Mouse (Mus musculus) CH12.LX (cell line): ENCODE results near the gene Cdc37. TPM values are rescaled to one million over a fixed set of nuclear protein-coding genes. Genes with fewer than 3 reads are reported as not detected.
A peak's percentile ranks its signal among the peaks of the same experiment; 100 is the strongest.

Experiments used
- DNase-seq: peaks from one replicate; pipeline ENCODE4 v3.0.0-alpha.2; 2013; ENCODE audit errors: extremely low read depth
- H3K27ac ChIP-seq: 2 replicates; pipeline ENCODE4 v1.5.1; 2012; ENCODE audit warnings: low read depth, mild to moderate bottlenecking, control low read depth, moderate library complexity; ENCODE audit not compliant: insufficient read depth
- H3K27me3 ChIP-seq: replicated peaks from 2 replicates; pipeline ENCODE3; 2012; ENCODE audit warnings: inconsistent platforms
- H3K36me3 ChIP-seq, 2 experiments: replicated peaks in 1 of 2; 2 replicates each; pipeline versions ENCODE3 to v1.6.1; 2012; ENCODE audit warnings: inconsistent platforms in 1 of 2, low read length in 1 of 2, mild to moderate bottlenecking in 1 of 2, mixed read lengths in 1 of 2, moderate library complexity in 1 of 2; ENCODE audit not compliant: control insufficient read depth in 1 of 2, insufficient read depth in 1 of 2
- H3K4me1 ChIP-seq, 2 experiments: 2 replicates each; pipeline ENCODE4 v1.6.1; 2012; ENCODE audit warnings: inconsistent platforms in 1 of 2, moderate library complexity in 1 of 2; ENCODE audit not compliant: insufficient read depth in 2 of 2, control insufficient read depth in 1 of 2
- H3K4me2 ChIP-seq: 2 replicates; pipeline ENCODE4 v1.6.1; 2012; ENCODE audit warnings: low read depth, mild to moderate bottlenecking, control low read depth; ENCODE audit not compliant: poor library complexity, insufficient read depth, severe bottlenecking
- H3K4me3 ChIP-seq, 3 experiments: fragments of 150-350 bp in 1 of 3; sonication (generic) in 1 of 3; replicated peaks in 1 of 3; 2 replicates each; pipeline versions ENCODE3 to v1.5.1; 2011 to 2012; ENCODE audit warnings: low read depth in 2 of 3, low read length in 2 of 3, mild to moderate bottlenecking in 2 of 3, moderate library complexity in 2 of 3, control low read depth in 1 of 3, improper control_type of control experiment in 1 of 3, inconsistent platforms in 1 of 3, mixed read lengths in 1 of 3; ENCODE audit not compliant: poor library complexity in 1 of 3
- H3K79me2 ChIP-seq: replicated peaks from 2 replicates; pipeline ENCODE4 v1.6.1; 2012; ENCODE audit warnings: mild to moderate bottlenecking, moderate library complexity; ENCODE audit not compliant: control insufficient read depth, poor library complexity, insufficient read depth, severe bottlenecking; ENCODE audit errors: extremely low read depth
- H3K9ac ChIP-seq: 2 replicates; pipeline ENCODE4 v1.6.1; 2012; ENCODE audit warnings: low read depth, mild to moderate bottlenecking, control low read depth, moderate library complexity; ENCODE audit not compliant: insufficient read depth
- H3K9me3 ChIP-seq: replicated peaks from 2 replicates; pipeline ENCODE3; 2012; ENCODE audit warnings: low read length, inconsistent platforms, mixed read lengths
- BHLHE40 ChIP-seq: IDR thresholded peaks from 2 replicates; pipeline ENCODE4 v1.6.1; 2011; ENCODE audit warnings: mild to moderate bottlenecking, low read depth, low read length, improper control_type of control experiment
- CHD1 ChIP-seq: IDR thresholded peaks from 2 replicates; pipeline ENCODE4 v1.6.1; 2012; ENCODE audit warnings: low read depth, low read length, improper control_type of control experiment, inconsistent platforms
- CHD2 ChIP-seq: IDR thresholded peaks from 2 replicates; pipeline ENCODE4 v1.6.1; 2011; ENCODE audit warnings: low read length, improper control_type of control experiment
- CTCF ChIP-seq, 2 experiments: IDR thresholded peaks in 1 of 2; conservative IDR thresholded peaks in 1 of 2; 2 replicates each; pipeline ENCODE4 v1.5.1; 2011 to 2012; ENCODE audit warnings: low read depth in 2 of 2, low read length in 2 of 2, improper control_type of control experiment in 1 of 2, inconsistent platforms in 1 of 2, mild to moderate bottlenecking in 1 of 2, moderate library complexity in 1 of 2
- E2F4 ChIP-seq: IDR thresholded peaks from 2 replicates; pipeline ENCODE4 v1.6.1; 2011; ENCODE audit warnings: low read depth, low read length, improper control_type of control experiment; ENCODE audit not compliant: insufficient replicate concordance
- ELF1 ChIP-seq: IDR thresholded peaks from 2 replicates; pipeline ENCODE4 v1.6.1; 2014; ENCODE audit warnings: low read depth, mild to moderate bottlenecking, inconsistent platforms, low read length, improper control_type of control experiment
- EP300 ChIP-seq: IDR thresholded peaks from 2 replicates; pipeline ENCODE4 v1.6.1; 2011; ENCODE audit warnings: low read length, improper control_type of control experiment
- ETS1 ChIP-seq: conservative IDR thresholded peaks from 2 replicates; pipeline ENCODE4 v1.6.1; 2012; ENCODE audit warnings: low read depth, mild to moderate bottlenecking, inconsistent platforms, low read length, improper control_type of control experiment, moderate library complexity
- GABPA ChIP-seq: IDR thresholded peaks from 2 replicates; pipeline ENCODE4 v1.6.1; 2012; ENCODE audit warnings: low read depth, low read length, improper control_type of control experiment, inconsistent platforms; ENCODE audit not compliant: insufficient replicate concordance
- HCFC1 ChIP-seq: IDR thresholded peaks from 2 replicates; pipeline ENCODE4 v1.6.1; 2012; ENCODE audit warnings: low read depth, mild to moderate bottlenecking, inconsistent platforms, low read length, improper control_type of control experiment
- IRF4 ChIP-seq: IDR thresholded peaks from 2 replicates; pipeline ENCODE4 v1.6.1; 2014; ENCODE audit warnings: low read depth, mild to moderate bottlenecking, inconsistent platforms, low read length, improper control_type of control experiment
- JUN ChIP-seq: IDR thresholded peaks from 2 replicates; pipeline ENCODE4 v1.6.1; 2011; ENCODE audit warnings: low read depth, mild to moderate bottlenecking, low read length, improper control_type of control experiment, moderate library complexity; ENCODE audit not compliant: insufficient read depth
- JUND ChIP-seq: conservative IDR thresholded peaks from 2 replicates; pipeline ENCODE4 v1.6.1; 2011; ENCODE audit warnings: low read depth, low read length, improper control_type of control experiment
- KAT2A ChIP-seq: IDR thresholded peaks from 2 replicates; pipeline ENCODE4 v1.6.1; 2012; ENCODE audit warnings: low read length, improper control_type of control experiment, inconsistent platforms; ENCODE audit not compliant: insufficient replicate concordance
- MAFK ChIP-seq: IDR thresholded peaks from 2 replicates; pipeline ENCODE4 v1.6.1; 2011; ENCODE audit warnings: low read length, improper control_type of control experiment; ENCODE audit not compliant: insufficient replicate concordance
- MAX ChIP-seq: IDR thresholded peaks from 2 replicates; pipeline ENCODE4 v1.6.1; 2011; ENCODE audit warnings: low read length, improper control_type of control experiment
- MAZ ChIP-seq: IDR thresholded peaks from 2 replicates; pipeline ENCODE4 v1.6.1; 2012; ENCODE audit warnings: low read depth, mild to moderate bottlenecking, inconsistent platforms, low read length, improper control_type of control experiment, moderate library complexity
- MEF2A ChIP-seq: IDR thresholded peaks from 2 replicates; pipeline ENCODE4 v1.6.1; 2014; ENCODE audit warnings: low read depth, mild to moderate bottlenecking, inconsistent platforms, low read length, improper control_type of control experiment, borderline replicate concordance
- MXI1 ChIP-seq: IDR thresholded peaks from 2 replicates; pipeline ENCODE4 v1.6.1; 2011; ENCODE audit warnings: mild to moderate bottlenecking, low read depth, low read length, improper control_type of control experiment
- MYC ChIP-seq: IDR thresholded peaks from 2 replicates; pipeline ENCODE4 v1.6.1; 2011; ENCODE audit warnings: low read depth, mild to moderate bottlenecking, improper control_type of control experiment, low read length
- NELFE ChIP-seq: IDR thresholded peaks from 2 replicates; pipeline ENCODE4 v1.6.1; 2011; ENCODE audit warnings: low read depth, low read length, improper control_type of control experiment
- NRF1 ChIP-seq: IDR thresholded peaks from 2 replicates; pipeline ENCODE4 v1.6.1; 2014; ENCODE audit warnings: low read depth, mild to moderate bottlenecking, inconsistent platforms, low read length, improper control_type of control experiment, moderate library complexity
- PAX5 ChIP-seq: IDR thresholded peaks from 2 replicates; pipeline ENCODE4 v1.6.1; 2012; ENCODE audit warnings: low read length, inconsistent platforms, mixed read lengths
- POLR2A ChIP-seq: IDR thresholded peaks from 2 replicates; pipeline ENCODE4 v1.6.1; 2011; ENCODE audit warnings: low read depth, mild to moderate bottlenecking, improper control_type of control experiment, low read length
- POLR2AphosphoS2 ChIP-seq: IDR thresholded peaks from 2 replicates; pipeline ENCODE4 v1.6.1; 2011; ENCODE audit warnings: low read depth, low read length, improper control_type of control experiment
- RAD21 ChIP-seq: IDR thresholded peaks from 2 replicates; pipeline ENCODE4 v1.6.1; 2011; ENCODE audit warnings: low read depth, mild to moderate bottlenecking, low read length, improper control_type of control experiment, moderate library complexity
- RCOR1 ChIP-seq: conservative IDR thresholded peaks from 2 replicates; pipeline ENCODE4 v1.6.1; 2012; ENCODE audit warnings: low read depth, mild to moderate bottlenecking, inconsistent platforms, low read length, improper control_type of control experiment
- SIN3A ChIP-seq: IDR thresholded peaks from 2 replicates; pipeline ENCODE4 v1.6.1; 2012; ENCODE audit warnings: low read length, improper control_type of control experiment, inconsistent platforms
- SMC3 ChIP-seq: IDR thresholded peaks from 2 replicates; pipeline ENCODE4 v1.6.1; 2011; ENCODE audit warnings: low read depth, low read length, improper control_type of control experiment
- TBP ChIP-seq: conservative IDR thresholded peaks from 2 replicates; pipeline ENCODE4 v1.6.1; 2011; ENCODE audit warnings: low read depth, low read length, improper control_type of control experiment
- TCF12 ChIP-seq: IDR thresholded peaks from 2 replicates; pipeline ENCODE4 v1.6.1; 2014; ENCODE audit warnings: low read depth, mild to moderate bottlenecking, inconsistent platforms, low read length, improper control_type of control experiment
- UBTF ChIP-seq: IDR thresholded peaks from 2 replicates; pipeline ENCODE4 v1.6.1; 2012; ENCODE audit warnings: low read depth, mild to moderate bottlenecking, inconsistent platforms, low read length, improper control_type of control experiment, moderate library complexity
- USF1 ChIP-seq: IDR thresholded peaks from 2 replicates; pipeline ENCODE4 v1.6.1; 2014; ENCODE audit warnings: low read depth, mild to moderate bottlenecking, inconsistent platforms, low read length, improper control_type of control experiment
- USF2 ChIP-seq: conservative IDR thresholded peaks from 2 replicates; pipeline ENCODE4 v1.6.1; 2011; ENCODE audit warnings: low read depth, low read length, improper control_type of control experiment
- ZC3H11A ChIP-seq: IDR thresholded peaks from 2 replicates; pipeline ENCODE4 v1.6.1; 2012; ENCODE audit warnings: low read depth, mild to moderate bottlenecking, inconsistent platforms, low read length, improper control_type of control experiment
- ZKSCAN1 ChIP-seq: IDR thresholded peaks from 2 replicates; pipeline ENCODE4 v1.6.1; 2012; ENCODE audit warnings: low read depth, inconsistent platforms, low read length, improper control_type of control experiment, borderline replicate concordance
- ZMIZ1 ChIP-seq: IDR thresholded peaks from 2 replicates; pipeline ENCODE4 v1.6.1; 2012; ENCODE audit warnings: low read depth, mild to moderate bottlenecking, inconsistent platforms, low read length, improper control_type of control experiment
- ZNF384 ChIP-seq: IDR thresholded peaks from 2 replicates; pipeline ENCODE4 v1.6.1; 2012; ENCODE audit warnings: low read depth, low read length, improper control_type of control experiment, inconsistent platforms
- dilution Hi-C: fragments of 300-500 bp; cut with MboI; formaldehyde crosslinking; loops from 2 replicates; pipeline ENCODE4 v1.14.3; 2020; ENCODE audit warnings: low sequenced_read_pairs; ENCODE audit not compliant: extremely low pct_unique_long_range_greater_than_20kb, extremely low pct_ligation_motif_present
- in situ Hi-C: fragments of 300-500 bp; cut with MboI; formaldehyde crosslinking; loops from 3 replicates; pipeline ENCODE4 v1.14.3; 2019; ENCODE audit warnings: low sequenced_read_pairs, low pct_ligation_motif_present, low pct_unique_long_range_greater_than_20kb, mixed read lengths
- polyA plus RNA-seq: library from polyadenylated mRNA; unstranded; fragments of >175 nt; gene quantifications from 2 replicates; pipeline ENCODE4 v1.2.1, GENCODE M21; 2012; ENCODE audit warnings: low read depth; ENCODE audit not compliant: insufficient read length
- total RNA-seq, 2 experiments: library from RNA; depleted of rRNA; stranded (reverse); fragments of 300-350 nt in 1 of 2; fragments of >200 nt in 1 of 2; gene quantifications; 2 replicates each; pipeline ENCODE4 v1.2.3; 2012 to 2014

The Cdc37 gene
- total and polyA plus RNA-seq, 3 experiments = 87.2 to 447 (median 230) TPM

GRCm38 (mm10) chr9:21137229-21137628 is 12.6 kb downstream of the Cdc37 start:
- TF ChIP-seq MAZ = no peak
- no peak for TF ChIP-seq JUND
- TF ChIP-seq RAD21 = peak; percentile 83
- peak; percentile 86 for TF ChIP-seq SIN3A
- TF ChIP-seq USF1 = no peak
- no peak for TF ChIP-seq TCF12
- TF ChIP-seq POLR2AphosphoS2 = no peak
- no peak for TF ChIP-seq ELF1
- no peak; the same call in 1 of the 2 replicates for TF ChIP-seq RCOR1
- peak; percentile 79 for TF ChIP-seq MYC
- TF ChIP-seq POLR2A = peak; percentile 43
- no peak for TF ChIP-seq USF2
- TF ChIP-seq ZC3H11A = peak; percentile 50
- TF ChIP-seq MEF2A = no peak
- no peak for TF ChIP-seq PAX5
- no peak for TF ChIP-seq CHD1
- TF ChIP-seq HCFC1 = no peak
- TF ChIP-seq MAFK = no peak
- no peak for TF ChIP-seq JUN
- TF ChIP-seq CHD2 = no peak
- TF ChIP-seq ETS1 = no peak
- no peak for TF ChIP-seq KAT2A
- TF ChIP-seq E2F4 = no peak
- no peak for TF ChIP-seq ZMIZ1
- no peak for TF ChIP-seq MAX
- peak; percentile 31; the same call in 1 of the 2 replicates for TF ChIP-seq IRF4
- TF ChIP-seq ZNF384 = 0 out of 2 replicates have a peak, but pooled peaks have one; percentile 6
- no peak for TF ChIP-seq NRF1
- TF ChIP-seq ZKSCAN1 = peak; percentile 99
- no peak; the same call in 1 of the 2 replicates for TF ChIP-seq NELFE
- no peak for TF ChIP-seq UBTF
- no peak; the same call in 1 of the 2 replicates for TF ChIP-seq EP300
- peak; percentile 90 for TF ChIP-seq SMC3
- TF ChIP-seq MXI1 = peak; percentile 55
- TF ChIP-seq CTCF (conservative IDR thresholded peaks at IDR 0.05 in 1 of 2, IDR thresholded peaks at IDR 0.05 in 1 of 2; ENCODE audit: low read depth in 2 of 2, low read length in 2 of 2) = peak; percentile 54 to 87
- TF ChIP-seq BHLHE40 = no peak
- no peak for TF ChIP-seq GABPA
- no peak for TF ChIP-seq TBP
- H3K9me3 ChIP-seq = no peaks in the 10 kb centered on the region
- peak; percentile 89 for DNase-seq

More at GRCm38 (mm10) chr9:21137229-21137628, 12.6 kb downstream of the Cdc37 start:
- no peaks in the 10 kb centered on the region for H3K79me2 ChIP-seq
- dilution Hi-C loops = no loop called here
- peak overlapping the region; percentile 98 for H3K27ac ChIP-seq
- in situ Hi-C loops = no loop called here
- H3K36me3 ChIP-seq = peaks cover 45 to 50% of the 10 kb centered on the region in 2 experiments
- H3K4me3 ChIP-seq = no peak overlapping the region
- peak overlapping the region; percentile 29; the same call in 1 of the 2 replicates for H3K9ac ChIP-seq
- H3K4me1 ChIP-seq = peaks cover 18 to 60% of the 10 kb centered on the region in 2 experiments
- no peaks in the 10 kb centered on the region for H3K27me3 ChIP-seq
- H3K4me2 ChIP-seq = peak overlapping the region; percentile 55; the same call in 1 of the 2 replicates
